Mouse (Mus musculus) gastrocnemius, adult 2 months (tissue): ENCODE data around the gene Dsn1. TPM values are rescaled to one million over a fixed set of nuclear protein-coding genes. Genes with fewer than 3 reads are reported as not detected.

Experiments used
- DNase-seq: peaks from one replicate; pipeline ENCODE4 v3.0.0; 2022
- H3K27ac ChIP-seq: fragments of 200-600 bp; 2 replicates; pipeline ENCODE4 v1.8.1; 2022; ENCODE audit warnings: mild to moderate bottlenecking
- H3K4me3 ChIP-seq: fragments of 200-600 bp; 2 replicates; pipeline ENCODE4 v1.8.1; 2022; ENCODE audit warnings: mild to moderate bottlenecking, moderate library complexity
- CTCF ChIP-seq: fragments of 200-600 bp; IDR thresholded peaks from 2 replicates; pipeline ENCODE4 v1.8.1; 2022; ENCODE audit warnings: antibody characterized with exemption, mild to moderate bottlenecking, moderate library complexity
- intact Hi-C: fragments of 180-260 bp; cut with DNase I; formaldehyde crosslinking; loops from one replicate; pipeline ENCODE4 v1.15.1; 2025
- long read RNA-seq, 2 experiments: library from polyadenylated mRNA; stranded (forward); transcript quantifications; one replicate each; pipeline ENCODE4 v2.0.0; 2021
- total RNA-seq, 2 experiments: library from RNA; stranded (reverse); gene quantifications; 2 replicates each; pipeline ENCODE4 v1.2.3; 2021

Dsn1 gene
- total RNA-seq: 1 to 10 TPM; 1.2 to 1.6 TPM
- long read RNA-seq, experiment 1, partial matches to known transcripts: 0 of 1 reads
- long read RNA-seq, experiment 1, other reads (novel, unspliced or antisense): 1 of 1 reads
- long read RNA-seq, experiment 2, partial matches to known transcripts: 1 of 5 reads
- long read RNA-seq, experiment 2, other reads (novel, unspliced or antisense): 1 of 5 reads

DNA sequence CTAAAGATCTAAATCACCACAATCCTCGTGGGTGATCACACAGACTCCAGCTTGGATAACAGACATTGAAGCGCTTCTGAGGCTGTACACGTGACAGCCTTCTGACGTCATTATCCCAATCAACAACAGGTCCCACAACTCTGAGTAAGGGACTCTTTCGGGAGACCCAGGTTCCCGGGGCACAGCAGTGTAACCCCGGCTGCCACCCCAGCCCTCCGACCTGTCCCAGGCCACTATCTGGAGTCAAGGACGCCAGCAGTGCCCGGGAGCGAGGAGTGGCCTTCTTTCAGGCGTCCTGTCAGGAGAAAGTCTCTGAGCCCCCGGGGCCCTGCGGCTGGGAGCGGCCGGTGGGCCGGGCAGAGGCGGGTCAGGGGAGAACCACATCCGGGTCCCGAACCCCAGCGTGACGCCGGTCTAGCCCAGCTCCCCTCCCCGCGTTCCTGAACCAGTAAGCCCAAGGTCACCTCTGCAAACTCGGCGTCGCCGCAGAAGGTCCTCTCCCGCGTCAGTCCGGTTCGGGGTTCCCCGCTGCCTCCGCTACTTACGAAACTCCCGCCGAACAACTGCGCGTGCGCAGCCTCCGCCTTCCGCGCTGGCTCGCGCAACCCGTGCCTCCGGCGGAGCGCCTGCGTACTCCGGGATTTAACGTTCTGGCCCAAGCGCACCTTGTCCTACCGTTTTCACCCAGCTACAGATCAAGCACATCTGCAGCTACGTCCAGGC lies at the start of gene Dsn1:
Gene Dsn1, minus strand, starts transcription at position 644 of the 723 bp plus-strand sequence.
- Histone ChIP-seq H3K4me3 (peak within 1 kb of the TSS; percentile 78), H3K27ac (peak within 1 kb of the TSS; percentile 83)
- intact Hi-C loops: no loop called here
- TF ChIP-seq CTCF: no peak
- DNase-seq: peak; percentile 92

DNA sequence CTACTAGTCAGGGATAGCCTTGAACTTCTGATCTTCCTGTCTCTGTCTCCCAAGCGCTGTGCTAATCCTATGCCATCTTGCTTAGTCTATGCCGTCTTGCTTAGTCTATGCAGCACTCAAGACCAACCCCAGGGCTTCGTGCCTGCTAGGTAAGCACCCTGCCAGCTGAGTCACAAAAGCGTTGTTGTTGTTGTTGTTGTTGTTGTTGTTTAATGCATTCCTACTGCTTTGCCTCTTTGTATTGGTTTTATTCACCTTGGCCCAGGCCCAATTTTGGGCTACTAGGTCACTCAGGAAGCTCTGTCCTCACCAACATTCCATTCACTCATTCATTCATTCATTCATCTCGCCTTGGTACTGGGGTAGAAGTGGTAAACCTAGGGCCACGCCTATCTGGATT lies 48.8 kb upstream of the Dsn1 start:
- intact Hi-C loops: no loop called here
- TF ChIP-seq CTCF: no peak
- DNase-seq: no peak
- Histone ChIP-seq H3K4me3 (no peak overlapping the region), H3K27ac (peak overlapping the region; percentile 73; the same call in 1 of the 2 replicates)

DNA sequence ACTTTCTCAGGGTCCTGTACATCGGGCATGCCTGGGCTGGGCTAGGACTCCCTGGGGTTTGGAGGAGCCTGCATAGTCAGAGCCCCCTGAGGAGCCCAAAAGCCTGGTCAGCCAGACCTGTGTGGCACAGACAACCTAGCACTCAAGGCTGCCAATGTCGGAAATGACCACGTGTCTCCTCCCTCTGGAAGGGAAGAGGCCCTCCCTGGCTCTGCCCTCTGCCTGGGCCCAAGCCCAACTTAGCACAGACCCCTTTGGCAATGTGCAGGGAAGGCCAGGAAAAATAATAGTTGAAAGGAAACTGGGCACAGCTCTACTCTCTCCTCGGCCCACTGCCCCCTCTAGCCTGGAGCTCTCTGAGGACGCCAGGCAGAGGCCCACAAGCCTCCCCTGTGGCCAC lies 47.9 kb upstream of the Dsn1 start:
- Histone ChIP-seq H3K27ac (peak overlapping the region; percentile 73), H3K4me3 (no peak overlapping the region)
- DNase-seq: peak; percentile 41
- intact Hi-C loops: no loop called here
- no peak for TF ChIP-seq CTCF

DNA sequence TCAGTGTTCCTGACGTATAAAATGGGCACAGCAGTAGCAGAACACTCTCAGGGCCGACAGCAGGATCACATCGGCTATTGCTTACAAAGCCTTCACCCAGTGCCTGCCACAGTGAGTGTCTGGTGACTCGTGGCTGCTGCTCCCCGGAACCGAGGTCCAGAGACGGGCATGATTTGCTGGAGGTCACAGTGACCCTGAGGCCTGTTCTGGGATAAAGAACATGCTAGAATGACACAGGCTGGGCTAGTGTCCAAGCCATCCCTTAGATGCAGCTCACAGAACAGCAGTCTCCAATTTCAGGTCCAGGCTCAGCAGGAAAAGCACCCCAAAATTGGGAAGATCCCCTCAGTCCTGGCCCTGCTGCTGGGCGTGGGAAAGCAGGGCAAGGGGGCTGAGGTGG lies 47.3 kb upstream of the Dsn1 start:
- Histone ChIP-seq H3K27ac (peak overlapping the region; percentile 73), H3K4me3 (no peak overlapping the region)
- peak; percentile 22 for DNase-seq
- TF ChIP-seq CTCF: no peak
- intact Hi-C loops: no loop called here

DNA sequence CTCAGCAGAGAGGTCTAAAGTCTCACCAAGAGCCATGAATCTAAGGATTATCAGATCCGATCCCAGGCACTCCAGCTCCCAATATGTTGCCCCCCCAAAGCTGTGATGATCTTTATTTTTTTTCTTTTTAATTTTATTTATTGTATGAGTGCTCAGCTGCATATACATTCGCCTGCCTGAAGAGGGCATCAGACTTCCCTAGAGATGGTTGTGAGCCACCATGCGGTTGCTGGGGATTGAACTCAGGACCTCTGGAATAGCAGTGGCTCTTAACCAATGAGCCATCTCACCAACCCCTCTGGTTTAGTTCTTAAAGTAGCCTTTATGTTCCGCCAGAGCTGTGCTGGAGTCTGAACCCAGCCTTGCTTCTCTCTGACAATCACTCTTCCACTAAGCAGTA lies 46.8 kb upstream of the Dsn1 start:
- Histone ChIP-seq H3K27ac (peak overlapping the region; percentile 73; the same call in 1 of the 2 replicates), H3K4me3 (no peak overlapping the region)
- peak; percentile 48 for TF ChIP-seq CTCF
- intact Hi-C loops: no loop called here
- DNase-seq: peak; percentile 11

DNA sequence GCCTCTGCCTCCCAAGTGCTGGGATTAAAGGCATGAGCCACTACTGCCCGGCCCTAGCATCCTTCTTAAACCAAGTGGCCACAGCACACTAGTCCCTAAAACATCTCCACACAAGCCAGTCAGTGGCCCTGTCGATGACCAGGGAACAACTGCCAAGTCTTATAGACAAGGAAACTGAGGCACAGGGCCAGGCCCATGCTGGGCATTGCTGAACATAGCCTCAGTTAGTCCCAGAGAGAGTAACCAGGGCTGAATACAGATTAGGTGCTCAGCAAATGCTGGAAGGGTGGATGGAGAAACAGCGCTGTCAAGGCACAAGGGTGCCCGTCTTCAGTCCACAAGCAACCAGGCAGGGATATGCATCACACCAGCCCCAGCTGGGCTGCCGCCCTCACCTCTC lies 46.2 kb upstream of the Dsn1 start:
- no peak for TF ChIP-seq CTCF
- intact Hi-C loops: no loop called here
- Histone ChIP-seq H3K27ac (no peak overlapping the region), H3K4me3 (no peak overlapping the region)
- peak; percentile 13 for DNase-seq

DNA sequence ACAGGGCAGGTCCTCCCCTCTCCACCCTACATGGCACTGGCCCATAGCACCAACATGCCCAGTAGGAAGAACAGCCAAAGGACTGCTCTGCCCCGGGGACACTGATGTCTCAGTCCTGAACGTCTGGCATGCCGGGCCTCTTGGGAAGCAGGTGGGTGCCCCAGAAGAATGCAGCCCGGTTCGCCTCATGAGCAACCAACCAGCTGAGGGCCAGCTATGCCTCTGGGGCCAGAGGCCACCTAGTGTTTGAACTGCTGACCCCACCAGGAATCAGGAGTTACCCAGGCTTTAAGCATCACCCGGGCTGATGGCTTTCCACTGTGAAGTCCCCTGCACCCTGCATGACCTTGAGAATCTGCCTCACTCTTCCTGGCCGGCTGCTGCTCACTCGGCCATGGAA lies 45.5 kb upstream of the Dsn1 start:
- peak; percentile 14 for DNase-seq
- intact Hi-C loops: no loop called here
- no peak overlapping the region; the same call in 1 of the 2 replicates for H3K27ac ChIP-seq

DNA sequence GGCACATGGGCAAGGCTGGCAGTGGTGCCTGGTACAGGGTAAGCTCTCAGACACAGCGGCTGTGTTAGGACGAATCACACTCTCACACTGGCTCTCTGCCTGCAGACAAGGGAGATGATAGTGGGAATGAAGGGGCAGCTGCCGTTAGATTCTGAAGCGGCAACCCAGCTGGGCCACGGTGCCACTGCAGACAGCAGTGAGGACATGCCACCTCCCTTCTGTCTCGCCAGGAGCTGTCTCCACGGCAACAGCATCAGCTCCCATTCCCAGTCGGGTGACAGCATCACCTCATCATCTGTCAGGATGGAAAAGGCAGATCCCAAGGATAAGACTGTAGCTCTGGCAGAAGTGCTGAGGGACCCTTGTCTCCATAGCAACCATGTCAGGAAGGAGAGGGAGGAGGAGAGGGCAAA lies 42.9 kb upstream of the Dsn1 start:
- TF ChIP-seq CTCF: no peak
- no peak for DNase-seq
- Histone ChIP-seq H3K27ac (no peak overlapping the region), H3K4me3 (no peak overlapping the region)
- intact Hi-C loops: no loop called here

More for the DNA sequence above, 45.5 kb upstream of the Dsn1 start:
- no peak for TF ChIP-seq CTCF
- no peak overlapping the region for H3K4me3 ChIP-seq

DNA sequence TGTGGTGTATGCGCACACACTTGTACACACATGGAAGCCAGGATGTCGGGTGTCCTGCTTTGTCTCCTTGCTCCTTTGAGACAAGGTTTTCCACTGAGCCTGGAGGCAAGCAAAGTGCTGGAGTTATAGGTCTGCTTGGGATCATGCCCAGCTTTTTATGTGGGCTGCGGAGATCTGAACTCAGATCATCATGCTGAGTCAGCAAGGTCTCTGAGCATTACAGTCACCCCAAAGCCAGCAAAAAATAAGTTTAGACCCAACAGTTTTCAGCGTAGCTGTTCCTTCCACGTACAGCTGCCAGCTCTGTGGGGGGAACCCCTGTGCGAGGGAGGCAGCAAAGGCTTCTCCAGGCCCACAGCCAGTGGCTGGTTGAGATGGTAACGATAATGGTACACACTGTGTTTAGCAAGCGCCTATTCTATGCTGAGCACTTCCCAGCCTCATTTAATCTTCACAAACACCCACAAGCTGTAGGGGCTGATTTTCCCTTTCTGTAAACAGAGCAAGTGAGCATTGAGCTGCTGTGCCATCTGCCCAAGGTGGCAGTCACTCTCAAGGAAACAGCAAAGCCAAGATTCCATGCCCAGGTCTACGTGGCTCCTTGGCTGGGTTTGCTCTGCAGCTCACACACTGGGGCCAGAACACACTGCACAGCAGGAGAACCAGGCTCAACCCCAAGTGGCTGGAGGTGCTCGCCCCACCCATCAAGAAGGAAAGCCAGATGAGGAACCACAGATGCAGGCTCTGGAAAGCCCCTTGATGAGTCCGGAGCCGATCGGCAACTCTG lies 41.6 kb upstream of the Dsn1 start:
- TF ChIP-seq CTCF: no peak

DNA sequence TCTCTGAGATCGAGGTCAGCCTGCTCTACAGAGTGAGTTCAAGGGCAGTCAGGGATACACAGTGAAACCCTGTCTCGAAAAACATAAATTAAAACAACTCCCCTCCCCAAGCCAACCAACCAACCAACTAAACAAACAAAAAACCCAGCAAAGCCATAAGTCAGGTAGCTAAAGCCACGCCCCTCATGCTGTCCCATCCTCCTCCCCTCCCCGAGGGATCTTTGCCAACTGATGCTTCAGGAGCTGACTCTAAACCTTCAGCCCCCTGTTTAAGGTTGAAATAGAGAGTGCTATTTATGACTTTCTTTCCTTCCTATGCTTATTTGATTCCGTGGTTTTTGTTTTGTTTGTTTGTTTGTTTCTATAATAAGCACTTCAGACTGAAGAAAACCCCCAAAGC lies 40.0 kb upstream of the Dsn1 start:
- intact Hi-C loops: no loop called here
- no peak for TF ChIP-seq CTCF
- DNase-seq: no peak
- Histone ChIP-seq H3K4me3 (no peak overlapping the region), H3K27ac (no peak overlapping the region)

More for the DNA sequence above, 41.6 kb upstream of the Dsn1 start:
- DNase-seq: no peak
- no peak overlapping the region for H3K4me3 ChIP-seq
- intact Hi-C loops: no loop called here
- peak overlapping the region; percentile 41 for H3K27ac ChIP-seq

DNA sequence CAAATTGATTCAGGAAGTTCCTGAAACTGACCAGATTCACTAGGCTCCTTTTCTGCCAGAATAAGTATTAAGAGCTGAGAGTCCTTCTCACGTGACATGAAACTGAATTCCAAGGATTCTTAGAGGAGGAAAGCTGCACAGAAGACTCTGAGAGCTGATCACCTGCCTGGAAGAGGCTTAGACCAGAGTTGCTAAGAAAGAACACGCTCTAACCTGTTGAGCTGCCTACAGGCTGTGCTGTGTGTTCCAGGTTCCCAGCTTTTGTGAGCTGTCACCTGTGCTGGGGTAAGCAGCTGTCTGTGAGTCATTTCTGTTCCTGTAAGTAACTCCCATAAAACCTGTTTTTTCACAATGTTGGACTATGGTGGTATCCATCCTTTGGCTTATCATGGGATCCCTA lies 39.0 kb upstream of the Dsn1 start:
- TF ChIP-seq CTCF: no peak
- DNase-seq: no peak
- intact Hi-C loops: no loop called here
- no peak overlapping the region for H3K4me3 ChIP-seq
- no peak overlapping the region for H3K27ac ChIP-seq

DNA sequence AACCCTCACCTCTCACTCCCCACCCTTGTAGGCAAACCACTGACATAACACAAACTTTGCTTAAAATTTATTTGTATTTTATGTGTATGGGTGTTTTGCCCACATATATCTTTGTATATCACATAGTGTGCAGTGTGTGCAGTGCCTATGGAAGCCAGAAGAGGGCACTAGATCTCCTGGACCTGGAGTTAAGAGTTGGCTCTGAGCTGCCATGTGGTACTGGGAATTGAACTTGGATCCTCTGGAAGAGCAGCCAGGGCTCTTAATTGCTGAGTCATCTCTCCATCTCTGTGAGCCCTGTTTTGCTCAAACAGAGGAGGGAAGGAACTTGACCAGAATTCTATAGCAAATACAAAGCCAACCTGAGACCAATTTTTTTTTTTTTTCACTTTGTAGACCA lies 37.0 kb upstream of the Dsn1 start:
- Histone ChIP-seq H3K4me3 (no peak overlapping the region), H3K27ac (no peak overlapping the region)
- intact Hi-C loops: no loop called here
- peak; percentile 50 for TF ChIP-seq CTCF
- no peak for DNase-seq

DNA sequence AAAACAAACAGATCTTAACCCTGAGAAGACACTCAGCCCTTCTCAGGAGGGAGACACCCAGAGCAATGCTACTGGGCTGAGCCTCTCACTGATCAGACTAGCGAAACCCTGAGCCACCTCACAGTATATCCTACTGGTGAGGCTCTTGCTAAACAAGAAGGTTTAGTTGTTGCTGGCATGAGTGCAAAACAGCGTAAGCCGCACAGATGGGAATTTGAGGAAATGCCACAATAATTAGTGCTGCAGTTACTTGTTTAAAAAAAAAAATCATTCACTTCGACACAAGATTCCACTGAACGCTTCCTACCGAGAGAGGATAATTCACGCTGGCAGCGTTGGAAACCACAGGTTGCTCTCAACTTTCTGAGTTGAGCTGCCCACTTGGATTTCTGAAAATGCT lies 36.6 kb upstream of the Dsn1 start:
- DNase-seq: no peak
- TF ChIP-seq CTCF: no peak
- intact Hi-C loops: no loop called here
- Histone ChIP-seq H3K4me3 (no peak overlapping the region), H3K27ac (no peak overlapping the region)
